Mouse (Mus musculus) telencephalon, adult 2 months (tissue): ENCODE results near the gene Prf1.

Experiments
- DNase-seq: peaks from one replicate; pipeline ENCODE4 v3.0.0-alpha.2; 2011; ENCODE audit warnings: low read depth, low spot score

Prf1 gene

DNA sequence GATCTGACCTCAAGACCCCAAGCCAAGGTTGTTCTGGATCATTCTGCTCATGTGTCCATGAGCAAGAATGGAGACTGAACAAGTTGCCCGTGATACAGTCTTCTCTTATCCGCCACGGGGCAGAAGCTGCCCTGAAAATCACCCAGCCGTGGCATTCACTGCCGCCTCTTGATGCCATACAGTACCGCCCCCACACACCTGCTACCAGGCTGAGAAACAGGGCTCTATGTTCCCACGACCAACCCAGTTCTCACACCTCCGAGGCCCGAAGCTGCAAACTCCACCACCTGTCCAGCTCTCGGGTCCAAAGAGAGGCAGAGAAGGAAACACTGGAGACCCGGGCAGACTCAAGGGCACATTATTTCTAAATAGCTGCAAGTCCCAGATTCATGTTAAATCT is 40.0 kb downstream of the Prf1 start:
- DNase-seq: peak; percentile 12

DNA sequence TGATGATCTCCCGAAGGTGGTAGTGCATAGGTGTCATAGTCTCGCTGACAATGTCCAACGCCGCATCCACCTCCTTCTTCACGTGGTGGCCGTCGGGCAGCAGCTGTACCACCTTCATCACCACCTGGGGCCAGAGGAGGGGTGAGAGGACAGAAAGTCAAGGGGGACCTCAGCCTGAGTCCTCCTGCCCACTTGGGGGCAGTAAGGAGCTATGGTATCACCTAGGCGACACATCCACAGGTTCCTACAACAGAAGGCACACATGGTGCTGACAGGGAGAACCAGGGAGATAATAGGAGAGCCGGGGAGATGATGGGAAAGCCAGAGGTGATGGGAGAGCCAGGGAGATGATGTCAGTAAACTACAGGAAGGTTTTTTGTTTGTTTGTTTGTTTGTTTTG is 41.6 kb downstream of the Prf1 start:
- DNase-seq: no peak

GRCm38 (mm10) chr10:61340247-61340646 is 42.6 kb downstream of the Prf1 start:
- DNase-seq: no peak

GRCm38 (mm10) chr10:61341045-61341444 is 43.4 kb downstream of the Prf1 start:
- no peak for DNase-seq

GRCm38 (mm10) chr10:61341557-61341956 is 43.9 kb downstream of the Prf1 start:
- DNase-seq: peak; percentile 8

- no peak for DNase-seq
Measured at GRCm38 (mm10) chr10:61342750-61343149, 45.1 kb downstream of the Prf1 start.

DNA sequence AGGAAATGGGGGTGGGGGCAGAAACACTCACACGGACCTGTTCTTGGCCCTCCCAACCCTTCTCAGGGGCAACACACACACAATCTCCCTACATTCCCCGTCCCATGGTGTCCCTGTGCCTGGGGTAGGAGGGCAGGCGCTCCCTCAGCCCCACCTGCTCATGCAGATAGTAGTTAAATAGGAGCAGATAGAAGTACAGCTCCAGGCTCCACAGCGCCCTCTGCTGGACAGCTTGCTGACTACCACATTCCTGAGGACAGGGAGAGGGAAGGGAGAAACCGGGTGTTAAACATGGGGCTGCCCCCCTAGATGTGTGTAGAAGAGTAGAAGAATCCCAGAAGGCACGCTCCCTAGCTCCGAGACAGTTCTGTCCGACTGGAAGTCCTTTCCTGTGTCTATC is 46.3 kb downstream of the Prf1 start:
- DNase-seq: no peak

- DNase-seq: no peak
Measured at GRCm38 (mm10) chr10:61345179-61345578, 47.5 kb downstream of the Prf1 start.

DNA sequence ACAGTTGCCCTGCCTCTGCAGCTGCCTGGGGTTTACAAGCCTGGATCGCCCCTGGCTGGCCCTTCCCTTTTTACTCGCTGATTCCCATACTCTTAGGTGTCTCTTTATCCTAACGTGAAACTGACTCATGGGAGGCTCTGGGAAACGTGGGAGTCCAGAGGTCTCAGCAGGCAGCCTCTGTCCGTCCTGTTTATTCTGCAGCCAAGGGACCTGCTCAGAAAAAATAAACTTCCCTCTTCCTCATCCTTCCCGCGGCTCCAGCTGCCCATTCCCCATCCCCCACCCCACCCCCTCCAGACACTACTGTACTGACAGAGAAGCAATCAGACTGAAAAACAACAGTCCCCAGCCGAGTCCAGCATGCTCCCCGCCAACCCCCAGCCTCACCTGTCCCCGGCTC is 48.7 kb downstream of the Prf1 start:
- DNase-seq: no peak

GRCm38 (mm10) chr10:61351216-61351615 is 53.6 kb downstream of the Prf1 start:
- DNase-seq: no peak
